Mouse (Mus musculus): ENCODE measurements at regions not wholly inside any gene's neighbourhood (a gene's known extent, or its start where the extent isn't known, plus 50 kb on each side); places are given as distances from the start of the nearest gene placed in this dataset.

DNA sequence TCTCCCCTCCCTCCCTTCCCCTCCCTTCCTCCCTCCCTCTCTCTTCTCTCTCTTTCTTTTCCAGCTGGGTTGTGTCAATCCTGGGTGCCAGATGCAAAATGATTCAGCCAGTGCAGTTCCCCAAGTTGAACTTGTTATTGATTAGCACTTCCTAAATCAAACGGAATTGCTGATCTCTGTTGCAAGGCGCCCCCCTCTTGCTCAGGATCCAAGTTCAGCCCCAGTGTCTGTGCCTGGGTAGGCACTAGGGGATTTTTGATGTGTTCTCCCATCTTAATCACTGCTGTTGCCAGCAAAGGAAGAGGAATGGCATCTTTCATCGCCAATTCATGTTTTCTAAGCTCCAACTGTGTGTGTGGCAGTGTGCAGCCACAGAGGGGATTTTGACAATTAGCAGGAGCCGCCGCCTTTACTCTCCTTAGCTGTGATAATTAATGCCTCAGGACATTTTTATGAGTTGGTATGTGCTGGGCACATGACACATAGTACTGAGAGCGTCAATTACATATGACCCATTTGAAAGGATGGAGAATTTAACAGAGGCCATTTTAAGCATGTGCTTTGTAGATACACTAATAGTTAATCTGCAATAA lies 125.9 kb upstream of the Veph1 start:
- no peak for DNase-seq

- DNase-seq = peak in 1 of 2 experiments; percentile 12
Measured at GRCm38 (mm10) chr3:66410706-66411277, 114.2 kb upstream of the Veph1 start.

DNA sequence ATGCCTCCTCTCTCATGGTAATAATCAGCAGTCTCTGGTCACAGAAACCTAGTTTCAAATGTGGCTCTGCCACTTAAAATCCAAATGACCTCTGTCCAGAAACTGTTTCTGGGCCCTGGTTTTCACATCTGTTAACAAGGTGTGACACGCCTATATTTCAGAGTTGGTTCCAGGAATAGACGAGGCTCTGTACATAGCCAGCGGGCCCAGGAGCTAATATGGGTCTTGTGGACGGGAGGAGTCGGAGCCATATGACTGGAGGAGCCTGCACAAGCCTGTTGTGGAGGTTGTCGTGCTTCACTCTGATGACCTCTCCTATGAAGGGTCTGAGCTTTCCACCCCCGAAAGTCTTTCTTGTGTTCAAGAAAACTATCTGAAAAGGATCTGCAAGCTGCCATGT lies 112.2 kb upstream of the Veph1 start:
- no peak for DNase-seq

- no peak for DNase-seq
Measured at GRCm38 (mm10) chr3:66405645-66406044, 109.0 kb upstream of the Veph1 start.

GRCm38 (mm10) chr3:66403707-66404106 lies 107.1 kb upstream of the Veph1 start:
- no peak for DNase-seq

DNA sequence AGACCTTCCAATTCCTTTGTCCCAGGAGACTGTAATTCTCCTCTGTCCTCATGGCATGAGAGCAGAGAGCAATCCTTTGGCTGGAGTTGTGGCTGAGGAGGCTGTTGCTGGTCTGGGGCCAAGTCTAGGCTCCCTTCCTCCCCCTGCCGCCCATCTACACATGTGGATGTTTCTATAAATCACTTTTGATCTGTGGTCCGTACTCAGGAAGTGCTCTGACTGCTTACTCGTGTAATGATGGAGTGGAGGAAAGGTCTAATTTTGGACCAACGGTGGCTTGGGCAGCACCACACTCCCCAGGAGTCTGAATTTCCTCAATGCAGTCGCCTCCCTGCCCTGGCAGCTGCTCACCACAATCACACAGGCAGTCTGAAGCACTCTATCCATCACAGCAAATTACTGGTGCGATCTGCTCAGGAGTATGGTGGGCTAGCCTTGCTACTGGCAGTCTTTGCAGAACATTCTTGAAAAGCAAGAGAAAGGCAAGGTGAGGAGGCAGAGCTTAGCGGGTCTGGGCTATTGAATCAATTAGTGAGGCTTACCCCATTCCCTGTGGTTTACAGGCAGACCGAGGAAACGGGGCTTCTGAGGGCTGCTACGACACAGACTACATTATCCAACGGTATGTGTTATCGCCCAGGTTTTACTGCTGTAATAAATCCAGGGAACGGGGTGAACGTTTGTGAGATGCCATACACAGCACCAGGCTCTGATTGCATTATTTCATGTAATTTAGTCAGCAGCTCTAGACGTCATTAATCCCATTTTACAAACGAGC lies 104.3 kb upstream of the Veph1 start:
- no peak for DNase-seq

- DNase-seq = peak; percentile 66 to 69
Measured at GRCm38 (mm10) chr3:66398214-66399150, 101.8 kb upstream of the Veph1 start.

DNA sequence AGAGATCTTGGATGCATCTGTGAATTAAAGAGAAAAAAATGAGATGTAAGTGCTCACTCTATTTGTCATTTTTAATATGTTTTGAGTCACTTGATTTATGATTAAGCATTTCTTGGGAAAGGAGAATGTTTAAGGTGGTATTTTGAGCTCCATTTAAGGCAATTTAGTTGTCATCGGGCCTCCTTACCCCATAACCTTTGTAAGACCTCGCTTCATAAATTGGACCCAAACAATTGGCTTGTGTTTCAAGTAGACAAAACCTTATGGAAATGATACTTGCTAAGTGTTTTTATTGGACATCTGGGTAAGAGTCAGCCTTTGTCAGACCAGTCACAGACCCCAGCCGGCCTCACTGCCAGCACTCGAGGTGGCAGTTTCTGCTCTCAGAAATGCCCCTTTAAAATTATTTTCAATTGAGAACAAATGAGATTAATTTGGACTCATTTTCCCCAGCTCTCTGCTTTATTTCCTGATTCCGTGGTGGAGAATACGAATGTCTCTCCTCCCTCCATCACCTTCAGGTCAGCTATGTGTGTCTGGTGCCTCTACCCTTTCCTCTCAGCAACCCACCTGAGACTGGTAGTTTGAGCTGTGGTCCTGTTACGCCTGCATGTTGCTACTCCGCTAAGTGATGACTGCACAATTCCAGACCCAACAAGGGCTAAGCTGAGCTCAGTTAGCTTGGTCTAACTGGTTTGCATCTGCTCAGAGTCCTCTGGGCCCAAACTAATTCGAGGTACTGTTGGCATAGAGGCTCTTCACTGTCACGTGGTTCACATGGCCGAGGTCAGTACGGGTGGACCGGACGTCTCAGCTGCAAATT lies 78.7 kb upstream of the Veph1 start:
- no peak for DNase-seq

GRCm38 (mm10) chr3:66374603-66375002 lies 78.0 kb upstream of the Veph1 start:
- no peak for DNase-seq

DNA sequence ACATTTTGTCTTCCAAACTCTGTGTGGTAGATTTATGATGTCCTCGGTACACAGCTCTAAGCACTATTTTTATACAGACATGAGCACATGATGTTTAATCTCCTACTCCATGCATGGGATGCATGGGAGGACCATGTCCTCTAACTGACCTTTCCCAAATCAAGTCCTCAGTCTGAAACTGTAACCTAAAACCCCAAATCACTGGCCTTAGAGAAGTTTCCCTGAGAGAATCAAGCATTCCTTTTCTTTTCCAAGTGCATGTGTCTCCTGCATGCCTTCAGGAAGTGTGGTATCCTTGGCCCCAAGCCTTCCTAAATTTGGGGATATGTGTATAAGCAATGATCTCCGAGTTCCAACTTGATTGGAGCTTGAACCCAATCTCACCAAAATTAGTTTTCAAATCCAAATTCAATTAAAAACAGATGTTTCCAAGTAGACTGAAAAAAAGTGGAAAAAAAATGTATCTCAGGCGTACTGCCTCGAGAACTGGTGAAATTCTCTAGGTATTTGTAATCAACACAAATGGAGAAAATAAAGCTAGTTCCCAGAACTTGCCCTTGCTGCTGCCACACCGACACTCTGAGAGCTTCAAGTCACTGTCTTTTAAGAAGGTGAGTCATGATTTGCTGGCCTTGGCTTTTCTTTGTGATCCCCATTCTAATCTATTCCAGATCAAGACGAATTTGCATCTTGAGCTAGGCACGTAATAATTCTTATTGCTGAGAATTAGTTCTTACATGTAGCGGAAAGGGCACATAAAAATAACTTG lies 77.4 kb upstream of the Veph1 start:
- DNase-seq = no peak

Data from layer of hippocampus, postnatal 36 days (tissue).